Mouse (Mus musculus) Patski (cell line): ENCODE measurements around the gene Epb41l4b. TPM values are rescaled to one million over a fixed set of nuclear protein-coding genes. Genes with fewer than 3 reads are reported as not detected.
A peak's percentile ranks its signal among the peaks of the same experiment; 100 is the strongest.

Source experiments
- ATAC-seq: fragments of 100-300 bp; one replicate; pipeline ENCODE4 v1.8.0; 2021
- CTCF ChIA-PET: fragments of 350-600 bp; sonication (Branson Sonifier 250); formaldehyde crosslinking; loops from one replicate; lab custom pipeline; 2022; ENCODE audit warnings: inconsistent platforms; lab: Charles Lee
- POLR2A ChIA-PET: fragments of 350-600 bp; sonication (Branson Sonifier 250); formaldehyde crosslinking; loops from one replicate; lab custom pipeline; 2022; ENCODE audit warnings: antibody characterized with exemption, inconsistent platforms; lab: Charles Lee
- DNase-seq: peaks from one replicate; pipeline ENCODE4 v3.0.0-alpha.2; 2011; ENCODE audit warnings: low read depth, low spot score
- H3K27me3 ChIP-seq: fragments of 371-371 bp; one replicate; pipeline ENCODE4 v1.5.1; 2021
- CTCF ChIP-seq: fragments of 100-300 bp; IDR thresholded peaks from one replicate; pipeline ENCODE4 v1.5.1; 2021
- in situ Hi-C: fragments of 300-500 bp; cut with MboI; formaldehyde crosslinking; loops from 3 replicates; pipeline ENCODE4 v1.11.1; 2018; ENCODE audit warnings: low pct_unique_long_range_greater_than_20kb, mixed read lengths
- polyA plus RNA-seq: library from polyadenylated mRNA; unstranded; gene quantifications from one replicate; pipeline ENCODE4 v1.2.3, GENCODE M21; 2021

The Epb41l4b gene
- polyA plus RNA-seq, 1 experiment from 2014 or later: 0.22 TPM

- CTCF ChIA-PET: no interaction called here
- DNase-seq (no peak), ATAC-seq (no peak)
- in situ Hi-C loops: no loop called here
- no peak for TF ChIP-seq CTCF
- POLR2A ChIA-PET: no interaction called here
- H3K27me3 ChIP-seq: no peaks in the 10 kb centered on the region
These were observed 10.0 kb upstream of the Epb41l4b start for GRCm38 (mm10) chr4:57153068-57153835.

GRCm38 (mm10) chr4:57148182-57148581 is 4.9 kb upstream of the Epb41l4b start:
- ATAC-seq (no peak), DNase-seq (no peak)
- CTCF ChIA-PET: no interaction called here
- H3K27me3 ChIP-seq: peaks cover 2% of the 10 kb centered on the region
- no peak for TF ChIP-seq CTCF
- POLR2A ChIA-PET: no interaction called here
- in situ Hi-C loops: loop anchor here (5.0 kb wide), 1 partner anchor 131 kb away; no protein-coding TSS in a partner anchor

- in situ Hi-C loops: no loop called here
- ChIA-PET CTCF (no interaction called here), POLR2A (no interaction called here)
- ATAC-seq (peak; percentile 44), DNase-seq (no peak)
- TF ChIP-seq CTCF: no peak
- peaks cover 8% of the 10 kb centered on the region for H3K27me3 ChIP-seq
These were observed 737 bp downstream of the Epb41l4b start for GRCm38 (mm10) chr4:57142374-57143025.

GRCm38 (mm10) chr4:57141908-57142361 is 1.3 kb downstream of the Epb41l4b start:
- POLR2A ChIA-PET: no interaction called here
- no peak for DNase-seq
- no peak for TF ChIP-seq CTCF
- ATAC-seq: no peak
- H3K27me3 ChIP-seq: peaks cover 8% of the 10 kb centered on the region
- CTCF ChIA-PET: no interaction called here
- in situ Hi-C loops: no loop called here

- ChIA-PET CTCF (no interaction called here), POLR2A (interaction anchor here (0.6 kb wide), 1 partner anchor 171 kb away, joined by 3 read pairs; no protein-coding TSS in a partner anchor)
- in situ Hi-C loops: no loop called here
- H3K27me3 ChIP-seq: peaks cover 6% of the 10 kb centered on the region
- DNase-seq (no peak), ATAC-seq (no peak)
- no peak for TF ChIP-seq CTCF
These were observed 2.1 kb downstream of the Epb41l4b start for GRCm38 (mm10) chr4:57140992-57141717.

- no peak for TF ChIP-seq CTCF
- no peak for DNase-seq
- in situ Hi-C loops: no loop called here
- ChIA-PET CTCF (no interaction called here), POLR2A (interaction anchor here (0.6 kb wide), 1 partner anchor 170 kb away, joined by 3 read pairs; no protein-coding TSS in a partner anchor)
- peaks cover 6% of the 10 kb centered on the region for H3K27me3 ChIP-seq
- no peak for ATAC-seq
These were observed 2.9 kb downstream of the Epb41l4b start for GRCm38 (mm10) chr4:57140200-57140799.

- POLR2A ChIA-PET: no interaction called here
- peaks cover 6% of the 10 kb centered on the region for H3K27me3 ChIP-seq
- ATAC-seq (no peak), DNase-seq (peak; percentile 31)
- TF ChIP-seq CTCF: no peak
- in situ Hi-C loops: no loop called here
- CTCF ChIA-PET: no interaction called here
These were observed 3.8 kb downstream of the Epb41l4b start for GRCm38 (mm10) chr4:57139433-57139832.

- in situ Hi-C loops: no loop called here
- POLR2A ChIA-PET: interaction anchor here (0.5 kb wide), 1 partner anchor 675 kb away, joined by 3 read pairs; no protein-coding TSS in a partner anchor
- no peak for TF ChIP-seq CTCF
These were observed 5.2 kb downstream of the Epb41l4b start for GRCm38 (mm10) chr4:57138093-57138440.

GRCm38 (mm10) chr4:57137371-57138092 is 5.7 kb downstream of the Epb41l4b start:
- no peak for TF ChIP-seq CTCF
- peaks cover 4% of the 10 kb centered on the region for H3K27me3 ChIP-seq
- ChIA-PET POLR2A (interaction anchor here (0.5 kb wide), 1 partner anchor 676 kb away, joined by 3 read pairs; no protein-coding TSS in a partner anchor), CTCF (no interaction called here)
- in situ Hi-C loops: no loop called here
- ATAC-seq (no peak), DNase-seq (no peak)

More at GRCm38 (mm10) chr4:57138093-57138440, 5.2 kb downstream of the Epb41l4b start:
- CTCF ChIA-PET: no interaction called here
- ATAC-seq: no peak
- peaks cover 6% of the 10 kb centered on the region for H3K27me3 ChIP-seq
- DNase-seq: no peak
